Mouse (Mus musculus) erythroblast, embryonic 14.5 days (primary cell): ENCODE data around the gene 6430531B16Rik.

Experiments used
- GATA1 ChIP-seq: IDR thresholded peaks from 2 replicates; pipeline ENCODE4 v1.6.1; 2012; ENCODE audit warnings: low read length, inconsistent platforms, mixed read lengths
- TAL1 ChIP-seq: IDR thresholded peaks from 3 replicates; pipeline ENCODE4 v1.6.1; 2012; ENCODE audit warnings: low read length, inconsistent platforms, mixed read lengths

DNA sequence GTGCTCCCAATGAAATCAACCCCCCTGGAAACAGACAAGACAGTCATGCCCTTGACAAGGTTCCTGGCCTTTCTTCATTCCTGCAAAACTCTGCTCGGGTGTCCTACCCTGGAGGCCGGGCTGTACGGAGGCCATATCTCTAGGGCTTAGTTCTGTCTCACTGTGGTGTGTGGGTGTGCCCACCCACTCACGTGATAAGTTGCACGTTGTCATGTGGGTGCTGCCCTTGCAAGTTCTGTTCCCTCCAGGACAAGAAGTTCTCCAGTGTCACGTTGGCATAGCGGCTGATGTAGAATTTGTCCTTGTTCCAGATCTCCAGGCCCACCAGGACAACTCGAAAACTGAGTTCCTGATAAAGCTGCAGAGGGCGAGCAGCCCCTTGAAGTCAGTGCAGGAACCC is 9.7 kb upstream of the 6430531B16Rik start:
- TF ChIP-seq GATA1 (no peak), TAL1 (no peak)
